Mouse (Mus musculus): ENCODE data around the gene Olfr373.
A peak's percentile ranks its signal among the peaks of the same experiment; 100 is the strongest.

Olfr373 gene

DNA sequence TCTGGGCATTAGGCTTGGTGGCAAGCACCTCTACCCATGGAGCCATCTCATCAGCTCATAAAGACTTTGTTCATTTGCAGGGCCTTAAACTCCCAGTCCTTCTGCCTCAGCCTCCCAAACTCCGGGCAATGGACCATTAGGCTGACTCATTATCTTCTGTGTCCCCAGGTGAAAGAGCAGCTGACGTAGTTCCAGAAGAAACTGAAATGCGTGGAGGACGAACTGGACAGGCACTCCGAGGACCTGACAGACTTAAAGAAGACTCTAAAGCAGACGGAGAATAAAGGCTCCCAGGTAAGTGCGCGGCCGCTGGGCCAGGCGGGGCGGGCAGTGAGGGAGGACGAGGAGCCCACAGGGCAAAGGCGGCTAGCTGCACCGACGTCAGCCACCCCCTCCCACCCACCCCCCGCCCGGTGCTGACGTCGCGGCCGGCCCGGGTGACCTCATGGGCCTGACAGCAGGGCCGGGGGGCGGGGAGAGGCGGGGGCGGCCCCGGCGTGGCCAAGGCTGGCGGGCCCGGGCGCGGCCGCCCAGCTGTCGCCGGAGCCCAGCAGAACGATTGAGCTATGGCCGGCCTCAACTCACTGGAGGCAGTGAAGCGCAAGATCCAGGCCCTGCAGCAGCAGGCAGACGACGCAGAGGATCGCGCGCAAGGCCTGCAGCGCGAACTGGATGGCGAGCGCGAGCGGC, 51.9 kb downstream of the Olfr373 start, which contains the start of gene Tpm4:
Tpm4 (plus strand) TSS at position 220 of the 690 bp plus-strand sequence.
- DNase-seq: peak; percentile 75

DNA sequence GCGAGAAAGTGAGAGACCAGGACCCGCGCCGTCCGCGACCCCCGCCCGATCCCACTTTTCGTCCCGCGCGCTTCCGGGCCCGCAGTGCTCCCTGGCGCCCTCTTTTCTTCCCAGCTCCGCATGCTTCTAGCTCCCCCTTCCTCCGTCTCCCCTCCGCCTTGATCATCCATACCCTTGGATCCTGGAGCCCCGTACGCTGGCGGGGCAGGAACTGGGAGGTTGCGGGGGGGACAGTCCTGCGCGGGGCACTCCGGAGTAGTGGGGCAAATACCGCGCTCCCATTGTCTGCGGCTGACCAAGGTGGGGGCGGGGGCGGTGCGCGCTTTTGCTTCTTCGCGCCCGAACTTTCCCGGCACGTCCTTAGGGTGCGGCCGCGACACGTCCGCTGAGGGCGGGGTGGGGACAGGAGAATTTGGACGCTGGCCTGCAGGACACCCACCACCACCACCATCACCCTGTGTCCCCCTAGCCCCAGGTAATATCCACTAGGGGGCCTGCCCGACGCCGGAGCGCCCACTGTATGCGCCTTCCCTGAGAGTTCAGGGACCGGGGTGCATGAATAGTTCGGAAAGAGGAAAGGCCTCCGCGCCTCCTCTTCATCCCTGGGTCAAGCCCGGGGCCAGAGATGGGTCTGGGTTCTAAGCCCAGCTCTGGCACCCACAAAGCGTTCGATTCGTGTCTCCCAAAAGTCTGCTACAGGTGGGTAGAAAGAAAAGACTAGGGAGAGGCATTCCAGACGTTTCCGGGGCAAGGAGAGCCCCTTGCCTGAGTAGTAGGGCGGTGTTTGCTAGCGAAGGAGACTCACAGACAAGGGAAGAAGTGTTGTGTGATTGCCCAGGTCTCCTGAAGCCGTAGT, 52.7 kb downstream of the Olfr373 start:
- DNase-seq: peak; percentile 65

DNA sequence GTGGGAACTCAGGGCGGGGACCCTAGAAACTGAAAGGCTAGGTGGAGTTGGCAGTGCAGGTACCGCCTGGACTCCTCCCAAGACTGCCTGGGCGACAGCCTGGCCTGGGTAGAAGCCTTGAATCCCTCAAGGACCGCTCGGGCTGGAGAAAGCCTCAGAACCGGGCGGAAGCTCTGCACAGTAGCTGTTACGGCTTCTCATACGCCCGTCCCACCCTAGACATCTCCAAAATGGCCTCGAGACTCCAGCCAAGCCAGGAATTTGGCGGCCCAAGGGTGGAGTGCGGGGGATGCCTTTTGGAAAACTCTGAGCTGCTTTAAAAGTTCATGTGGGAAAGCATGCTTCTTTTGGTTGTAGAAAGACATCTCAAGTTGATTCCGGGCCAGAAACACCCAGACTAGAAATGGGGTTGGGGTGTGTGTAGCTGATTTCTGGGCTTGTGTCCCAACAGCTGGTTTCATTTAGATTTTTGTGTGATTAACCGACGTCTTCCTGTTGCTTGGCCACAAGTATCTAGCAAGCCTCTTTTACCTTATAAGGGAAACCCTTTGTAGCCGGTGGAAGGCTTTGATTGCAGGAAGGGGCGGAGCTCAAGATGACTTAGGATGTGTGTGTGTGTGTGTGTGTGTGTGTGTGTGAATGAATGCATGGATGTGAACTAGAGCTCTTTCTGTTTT, 53.5 kb downstream of the Olfr373 start:
- peak; percentile 94 for DNase-seq

DNA sequence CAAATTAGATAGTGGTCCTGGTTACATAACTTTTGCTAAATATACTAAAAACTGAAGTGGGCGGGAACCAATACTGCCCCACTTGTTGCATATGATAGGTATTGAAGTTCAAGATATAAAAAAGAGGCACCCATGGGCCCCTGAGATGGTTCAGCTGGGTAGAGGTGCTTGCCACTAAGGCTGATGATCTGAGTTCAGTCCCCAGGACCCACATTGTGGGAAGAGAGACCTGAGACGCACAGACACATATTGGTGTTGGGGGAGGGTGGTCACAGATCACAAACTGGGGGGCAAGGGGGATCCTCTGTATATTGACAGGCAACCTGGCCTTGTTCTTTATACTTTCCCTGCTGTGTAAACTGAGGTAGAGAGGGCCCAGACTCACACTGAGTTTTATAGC, 54.5 kb downstream of the Olfr373 start:
- no peak for DNase-seq

DNA sequence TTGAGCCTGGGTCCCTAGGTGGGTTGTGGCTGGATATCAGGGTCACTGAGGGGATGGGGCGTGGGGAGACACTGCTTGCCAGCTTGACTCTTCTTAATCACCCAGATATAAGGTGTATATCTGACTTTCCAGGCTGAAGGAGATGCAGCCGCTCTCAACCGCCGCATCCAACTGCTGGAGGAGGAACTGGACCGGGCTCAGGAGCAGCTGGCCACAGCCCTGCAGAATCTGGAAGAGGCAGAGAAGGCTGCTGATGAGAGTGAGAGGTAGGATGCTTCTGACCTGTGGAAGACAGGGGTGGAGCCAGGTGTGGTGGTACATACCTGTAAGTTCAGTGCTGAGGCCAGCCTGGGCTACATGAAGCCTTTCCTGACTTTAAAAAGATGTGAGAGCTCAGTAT, 55.5 kb downstream of the Olfr373 start:
- no peak for DNase-seq

DNA sequence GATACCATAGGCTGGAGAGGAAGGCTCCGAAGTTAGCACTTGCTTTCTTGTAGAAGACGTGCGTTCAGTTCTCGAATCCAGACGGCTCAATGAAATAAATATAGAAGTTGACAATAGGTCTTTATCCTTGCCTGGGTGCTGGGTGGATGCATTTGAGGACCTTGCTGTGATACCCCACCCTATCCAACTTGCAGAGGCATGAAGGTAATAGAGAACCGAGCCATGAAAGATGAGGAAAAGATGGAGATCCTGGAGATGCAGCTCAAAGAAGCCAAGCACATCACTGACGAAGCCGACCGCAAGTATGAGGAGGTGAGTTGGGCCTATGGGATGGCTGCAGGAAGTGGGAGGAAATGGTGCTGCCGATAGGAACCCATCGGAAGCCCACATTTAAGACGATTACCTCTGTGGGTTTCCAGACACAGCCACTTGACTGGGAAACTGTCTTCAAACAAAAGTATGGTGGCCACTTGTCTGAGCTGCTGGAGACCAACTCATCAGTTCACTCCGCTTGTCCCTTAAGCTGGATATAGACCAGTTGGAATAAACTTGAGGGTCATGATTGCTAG, 60.4 kb downstream of the Olfr373 start:
- no peak for DNase-seq

DNA sequence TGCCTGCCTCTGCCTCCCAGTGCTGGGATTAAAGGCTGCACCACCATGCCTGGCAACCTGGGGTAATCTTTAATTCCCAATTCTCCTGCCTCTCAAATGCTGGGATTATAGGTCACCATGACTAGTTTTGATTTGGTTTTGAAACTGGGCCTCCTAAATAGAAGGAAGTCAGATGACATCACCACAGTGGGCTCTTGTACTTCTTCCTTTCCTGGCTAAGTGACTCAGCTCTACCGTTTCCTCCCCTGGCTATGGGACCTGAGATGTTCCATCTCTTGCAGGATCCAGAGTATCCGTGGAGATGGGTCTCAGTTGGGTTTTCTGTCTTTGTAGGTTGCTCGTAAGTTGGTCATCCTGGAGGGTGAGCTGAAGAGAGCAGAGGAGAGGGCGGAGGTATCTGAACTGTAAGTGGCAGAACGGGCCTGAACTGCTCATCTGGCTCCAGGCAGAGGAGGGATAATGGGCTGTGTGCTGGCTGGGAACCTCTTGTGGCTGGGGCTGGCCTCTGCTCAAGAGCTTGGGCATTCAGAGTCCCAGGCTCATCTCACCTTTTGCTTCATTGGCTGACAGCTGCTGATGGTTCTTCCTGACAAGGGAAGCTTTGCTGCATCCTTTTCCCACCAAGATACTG, 61.5 kb downstream of the Olfr373 start:
- no peak for DNase-seq

DNA sequence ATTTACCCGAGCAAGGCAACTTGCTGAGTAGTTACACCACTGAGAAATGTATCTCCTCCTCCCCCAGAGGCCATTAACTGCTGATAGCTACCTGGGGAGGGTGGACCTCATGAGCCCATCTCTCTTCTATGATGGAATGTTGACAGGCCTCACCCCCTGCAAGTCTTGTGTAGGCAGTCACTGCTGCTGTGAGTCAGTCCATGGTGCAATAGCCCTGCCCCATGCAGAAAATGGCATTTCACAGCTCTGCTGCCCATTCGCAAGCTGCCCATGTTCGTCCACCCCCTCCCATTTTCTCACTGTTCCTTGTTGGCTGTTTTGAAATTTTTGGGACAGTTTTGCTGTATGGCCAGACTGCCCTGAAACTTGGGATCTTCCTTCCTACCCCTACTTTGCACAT, 62.5 kb downstream of the Olfr373 start:
- DNase-seq: no peak

DNA sequence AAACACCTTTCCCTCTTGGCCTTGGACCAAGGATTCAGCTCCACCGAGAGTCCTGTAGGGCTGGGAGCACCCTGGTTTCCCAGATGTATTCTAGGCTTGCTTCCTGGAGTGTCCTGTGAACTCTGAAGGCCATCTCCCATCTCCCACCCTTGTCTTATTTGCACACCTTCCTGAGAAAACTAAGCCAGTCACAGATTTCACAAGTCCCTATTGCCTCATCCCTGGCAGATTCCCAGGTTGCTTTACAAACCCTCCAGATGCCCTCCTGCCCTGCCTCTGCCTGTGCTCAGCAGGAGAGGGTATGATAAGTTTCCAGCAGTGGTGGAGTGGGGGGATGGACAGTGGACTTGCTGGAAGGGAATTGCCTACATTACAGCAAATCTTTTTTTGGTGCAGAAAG, 63.1 kb downstream of the Olfr373 start:
- DNase-seq: peak; percentile 90

DNA sequence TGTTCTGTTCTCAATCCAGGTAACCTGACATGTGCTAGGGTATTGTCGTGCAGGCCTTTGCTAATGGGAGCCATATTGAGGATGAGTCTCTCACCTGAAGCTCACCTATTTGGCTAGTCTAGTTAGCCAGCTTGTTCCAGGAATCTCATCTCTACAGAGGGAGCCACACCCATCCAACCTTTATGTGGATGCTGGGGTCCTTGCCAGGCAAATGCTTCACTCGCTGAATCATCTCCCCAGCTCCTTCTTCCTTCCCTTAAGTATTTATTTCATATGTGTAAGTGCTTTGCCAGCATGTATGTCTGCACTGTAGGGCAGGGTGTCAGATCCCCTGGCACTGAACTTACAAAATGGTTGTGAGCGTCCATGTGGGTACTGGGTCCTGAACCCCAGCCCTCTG, 63.6 kb downstream of the Olfr373 start:
- DNase-seq: no peak

DNA sequence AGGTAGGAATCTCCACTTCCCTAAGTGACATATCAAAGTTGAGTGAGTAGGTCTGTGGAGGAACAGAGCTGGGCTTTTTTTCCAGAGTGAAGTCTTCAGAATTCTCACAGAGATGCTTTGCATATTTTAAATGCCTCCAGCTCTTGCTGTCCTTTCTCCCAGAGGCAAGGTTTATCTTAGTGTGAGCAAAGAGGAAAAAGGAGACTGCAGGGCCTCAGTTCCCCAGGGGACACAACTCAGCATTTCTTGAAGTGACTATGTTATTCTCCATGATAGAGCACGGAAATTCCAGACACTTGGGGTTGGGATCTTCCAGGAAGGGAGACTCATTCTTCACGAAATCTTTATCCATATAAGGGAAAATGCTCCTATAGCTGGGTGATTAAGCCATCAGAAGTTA, 64.3 kb downstream of the Olfr373 start:
- DNase-seq: no peak

DNA sequence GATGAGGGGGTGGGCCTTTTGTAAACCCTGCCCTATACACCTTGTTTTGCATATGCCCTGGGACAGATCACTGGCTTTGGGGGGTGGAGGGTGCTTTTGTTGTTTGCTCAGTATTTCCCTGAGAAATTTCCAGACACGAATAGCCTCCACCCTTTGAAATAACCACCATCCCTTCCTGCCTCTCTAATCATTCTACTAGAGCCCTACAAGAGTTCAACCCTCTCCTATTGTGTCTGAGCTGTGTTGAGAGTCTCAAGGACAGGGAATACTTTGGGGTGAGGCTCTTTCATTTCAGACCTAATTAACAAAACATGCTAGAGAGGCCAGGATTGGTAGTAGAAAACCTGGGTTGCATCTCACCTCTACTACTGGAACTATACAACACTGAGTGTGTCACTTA, 66.1 kb downstream of the Olfr373 start:
- no peak for DNase-seq

DNA sequence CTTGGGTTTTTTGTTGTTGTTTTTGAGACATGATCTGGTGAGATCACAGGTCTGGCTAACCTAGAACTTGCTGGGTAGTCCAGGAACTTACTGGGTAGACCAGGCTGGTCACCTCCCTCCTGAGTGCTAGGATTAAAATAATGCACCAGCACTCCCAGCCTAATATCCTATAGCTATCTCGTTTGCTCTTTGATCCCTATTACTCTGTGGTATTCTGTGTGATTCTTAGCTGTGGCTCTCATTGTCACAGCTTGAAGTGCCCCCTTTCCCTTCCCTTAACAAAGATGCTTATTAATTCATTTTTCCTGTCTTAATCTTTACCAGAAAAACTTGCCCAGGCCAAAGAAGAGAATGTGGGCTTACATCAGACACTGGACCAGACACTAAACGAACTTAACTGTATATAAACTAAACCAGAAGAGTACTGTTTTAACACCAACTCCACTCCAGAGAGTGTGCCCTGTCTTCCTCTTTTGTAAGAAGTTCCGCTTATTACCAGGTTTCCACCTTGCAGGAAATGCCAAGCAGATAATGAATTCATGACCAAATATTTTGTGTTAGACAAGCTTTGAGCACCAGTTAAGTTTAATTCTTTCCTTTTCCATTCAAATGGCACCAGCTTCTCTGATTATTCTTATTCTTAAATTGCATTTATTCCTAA, 68.6 kb downstream of the Olfr373 start:
- no peak for DNase-seq

Measured in lung, postnatal 36 days (tissue).